Mouse (Mus musculus) forebrain, embryonic 11.5 days (tissue): ENCODE results near the gene Dscam. TPM values are rescaled to one million over a fixed set of nuclear protein-coding genes. Genes with fewer than 3 reads are reported as not detected.

ENCODE experiments used
- ATAC-seq: fragments of 200-750 bp; cut with Nextera tagmentation; replicated peaks from 2 replicates; pipeline ENCODE4 v1.8.0; 2017; ENCODE audit warnings: moderate TSS enrichment; ENCODE audit not compliant: low FRiP score
- DNase-seq: peaks from one replicate; pipeline ENCODE4 v3.0.0-alpha.2; 2017; ENCODE audit warnings: low spot score
- H3K27ac ChIP-seq: fragments of 300-500 bp; sonication (generic); 2 replicates; pipeline ENCODE4 v1.5.1; 2014; ENCODE audit warnings: low read depth, low read length
- H3K27me3 ChIP-seq: fragments of 300-500 bp; sonication (generic); 2 replicates; pipeline ENCODE4 v1.6.1; 2014; ENCODE audit warnings: mild to moderate bottlenecking, low read length, mixed read lengths; ENCODE audit not compliant: control insufficient read depth, insufficient read depth
- H3K36me3 ChIP-seq: fragments of 300-500 bp; sonication (generic); 2 replicates; pipeline ENCODE4 v1.6.1; 2014; ENCODE audit warnings: mild to moderate bottlenecking, low read length, moderate library complexity, mixed read lengths; ENCODE audit not compliant: control insufficient read depth, insufficient read depth
- H3K4me1 ChIP-seq: fragments of 300-500 bp; sonication (generic); replicated peaks from 2 replicates; pipeline ENCODE4 v1.6.1; 2014; ENCODE audit warnings: low read length, mixed read lengths; ENCODE audit not compliant: control insufficient read depth, insufficient read depth
- H3K4me2 ChIP-seq: fragments of 300-500 bp; sonication (generic); 2 replicates; pipeline ENCODE4 v1.6.1; 2014; ENCODE audit warnings: low read depth, mild to moderate bottlenecking, low read length, moderate library complexity, mixed read lengths; ENCODE audit not compliant: severe bottlenecking
- H3K4me3 ChIP-seq: fragments of 300-500 bp; sonication (generic); 2 replicates; pipeline ENCODE4 v1.5.1; 2014; ENCODE audit warnings: low read depth, low read length
- H3K9ac ChIP-seq: fragments of 300-500 bp; sonication (generic); 2 replicates; pipeline ENCODE4 v1.6.1; 2014; ENCODE audit warnings: low read length
- H3K9me3 ChIP-seq: fragments of 300-500 bp; sonication (generic); 2 replicates; pipeline ENCODE4 v1.6.1; 2016; ENCODE audit warnings: low read length, mixed read lengths; ENCODE audit not compliant: control insufficient read depth
- WGBS: fragments of 180-500 bp; shearing (Covaris S2); extraction: QIAGEN DNeasy Blood & Tissue Kit; methylation state at CpG from one replicate; pipeline ENCODE4 v1.1.7; 2014; 5-methylcytosine and 5-hydroxymethylcytosine counted together
- polyA plus RNA-seq: library from polyadenylated mRNA; unstranded; fragments of >200 nt; fragmentation: Nextera tagmentation; extraction: Ambion mirVana; gene quantifications from 2 replicates; pipeline ENCODE4 v1.2.1, GENCODE M21; 2014

Gene Dscam
- polyA plus RNA-seq, 1 experiment from 2014 or later: 0.88 TPM

- DNase-seq (peak; percentile 55), ATAC-seq (no peak)
- no peak overlapping the region for H3K4me3 ChIP-seq
- H3K9ac ChIP-seq: no peak overlapping the region
- H3K27ac ChIP-seq: no peak overlapping the region
- no peaks in the 10 kb centered on the region for H3K27me3 ChIP-seq
- 60% methylated on average over 2 of the region's 2 CpGs for WGBS
- H3K36me3 ChIP-seq: no peaks in the 10 kb centered on the region
- no peaks in the 10 kb centered on the region for H3K4me1 ChIP-seq
- H3K9me3 ChIP-seq: no peaks in the 10 kb centered on the region
- no peak overlapping the region for H3K4me2 ChIP-seq
These were observed 375.1 kb downstream of the Dscam start for GRCm38 (mm10) chr16:96795431-96795830.

GRCm38 (mm10) chr16:96791307-96791706, 379.2 kb downstream of the Dscam start:
- WGBS: 84% methylated on average over 2 of the region's 2 CpGs
- no peak overlapping the region for H3K4me3 ChIP-seq

GRCm38 (mm10) chr16:96788286-96788685, 382.3 kb downstream of the Dscam start:
- WGBS: 67% methylated on average over 5 of the region's 5 CpGs
- Histone ChIP-seq H3K4me1 (no peaks in the 10 kb centered on the region), H3K36me3 (no peaks in the 10 kb centered on the region), H3K9me3 (no peaks in the 10 kb centered on the region), H3K27me3 (no peaks in the 10 kb centered on the region), H3K4me3 (no peak overlapping the region), H3K4me2 (no peak overlapping the region), H3K27ac (no peak overlapping the region), H3K9ac (no peak overlapping the region)
- ATAC-seq (no peak), DNase-seq (no peak)

More at GRCm38 (mm10) chr16:96791307-96791706, 379.2 kb downstream of the Dscam start:
- Histone ChIP-seq H3K9me3 (no peaks in the 10 kb centered on the region), H3K4me1 (no peaks in the 10 kb centered on the region), H3K36me3 (no peaks in the 10 kb centered on the region), H3K4me2 (no peak overlapping the region), H3K27ac (no peak overlapping the region), H3K27me3 (no peaks in the 10 kb centered on the region), H3K9ac (no peak overlapping the region)
- DNase-seq (no peak), ATAC-seq (no peak)

GRCm38 (mm10) chr16:96779021-96779420, 391.5 kb downstream of the Dscam start:
- DNase-seq (no peak), ATAC-seq (peak; percentile 78)
- Histone ChIP-seq H3K9me3 (no peaks in the 10 kb centered on the region), H3K27me3 (no peaks in the 10 kb centered on the region), H3K4me2 (no peak overlapping the region), H3K36me3 (no peaks in the 10 kb centered on the region), H3K9ac (no peak overlapping the region), H3K4me3 (no peak overlapping the region), H3K4me1 (peaks cover 2% of the 10 kb centered on the region; the same call in 1 of the 2 replicates), H3K27ac (peak overlapping the region; percentile 34; the same call in 1 of the 2 replicates)
- 46% methylated on average over 5 of the region's 5 CpGs for WGBS

- no peaks in the 10 kb centered on the region for H3K36me3 ChIP-seq
- ATAC-seq: no peak
- H3K9ac ChIP-seq: no peak overlapping the region
- no peaks in the 10 kb centered on the region for H3K27me3 ChIP-seq
- H3K9me3 ChIP-seq: no peaks in the 10 kb centered on the region
- no peaks in the 10 kb centered on the region; the same call in 1 of the 2 replicates for H3K4me1 ChIP-seq
- H3K27ac ChIP-seq: no peak overlapping the region
- H3K4me2 ChIP-seq: no peak overlapping the region
- no peak overlapping the region for H3K4me3 ChIP-seq
- WGBS: 88% methylated on average over 1 of the region's 1 CpGs
- no peak for DNase-seq
These were observed 396.3 kb downstream of the Dscam start for GRCm38 (mm10) chr16:96774245-96774644.

GRCm38 (mm10) chr16:96767985-96768384, 402.6 kb downstream of the Dscam start:
- Histone ChIP-seq H3K9ac (no peak overlapping the region), H3K4me1 (no peaks in the 10 kb centered on the region), H3K27ac (no peak overlapping the region), H3K9me3 (no peaks in the 10 kb centered on the region), H3K27me3 (no peaks in the 10 kb centered on the region), H3K4me3 (no peak overlapping the region), H3K4me2 (no peak overlapping the region), H3K36me3 (no peaks in the 10 kb centered on the region)
- 81% methylated on average over 3 of the region's 3 CpGs for WGBS
- no peak for ATAC-seq
- no peak for DNase-seq

GRCm38 (mm10) chr16:96767508-96767907, 403.0 kb downstream of the Dscam start:
- no peak for ATAC-seq
- H3K9ac ChIP-seq: no peak overlapping the region

GRCm38 (mm10) chr16:96761225-96761624, 409.3 kb downstream of the Dscam start:
- no peak overlapping the region for H3K4me3 ChIP-seq
- peaks cover 13% of the 10 kb centered on the region for H3K4me1 ChIP-seq
- no peaks in the 10 kb centered on the region for H3K9me3 ChIP-seq
- H3K27ac ChIP-seq: peak overlapping the region; percentile 59
- WGBS: 34% methylated on average over 12 of the region's 12 CpGs
- no peak for ATAC-seq
- no peak overlapping the region for H3K9ac ChIP-seq
- H3K27me3 ChIP-seq: no peaks in the 10 kb centered on the region
- H3K4me2 ChIP-seq: no peak overlapping the region
- DNase-seq: no peak
- no peaks in the 10 kb centered on the region for H3K36me3 ChIP-seq

More at GRCm38 (mm10) chr16:96767508-96767907, 403.0 kb downstream of the Dscam start:
- Histone ChIP-seq H3K9me3 (no peaks in the 10 kb centered on the region), H3K27ac (no peak overlapping the region), H3K4me2 (no peak overlapping the region), H3K36me3 (no peaks in the 10 kb centered on the region), H3K4me3 (no peak overlapping the region), H3K4me1 (no peaks in the 10 kb centered on the region), H3K27me3 (no peaks in the 10 kb centered on the region)
- WGBS: 30% methylated on average over 4 of the region's 4 CpGs
- no peak for DNase-seq

- ATAC-seq (no peak), DNase-seq (no peak)
- H3K27me3 ChIP-seq: no peaks in the 10 kb centered on the region
- H3K9me3 ChIP-seq: no peaks in the 10 kb centered on the region
- H3K9ac ChIP-seq: no peak overlapping the region
- 68% methylated on average over 5 of the region's 5 CpGs for whole genome bisulfite sequencing
- no peak overlapping the region for H3K4me2 ChIP-seq
- H3K27ac ChIP-seq: no peak overlapping the region
- H3K4me3 ChIP-seq: no peak overlapping the region
- peaks cover 13% of the 10 kb centered on the region for H3K4me1 ChIP-seq
- H3K36me3 ChIP-seq: no peaks in the 10 kb centered on the region
These were observed 411.4 kb downstream of the Dscam start for GRCm38 (mm10) chr16:96759081-96759603.
